Mouse (Mus musculus) thymus, adult 2 months (tissue): ENCODE results near the gene Snapc2.

Source experiments
- CTCF ChIP-seq: fragments of 200-500 bp; IDR thresholded peaks from 2 replicates; pipeline ENCODE4 v1.5.1; 2012; ENCODE audit warnings: mild to moderate bottlenecking, control low read depth, low read length, moderate library complexity, borderline replicate concordance; ENCODE audit not compliant: control insufficient read depth, poor library complexity, insufficient read depth; ENCODE audit errors: extremely low read depth
- POLR2A ChIP-seq: fragments of 200-500 bp; IDR thresholded peaks from 2 replicates; pipeline ENCODE4 v1.6.1; 2012; ENCODE audit warnings: mild to moderate bottlenecking, low read length, control low read depth, moderate library complexity; ENCODE audit not compliant: control insufficient read depth, poor library complexity, insufficient read depth; ENCODE audit errors: extremely low read depth

GRCm38 (mm10) chr8:4207016-4207350, 45.9 kb upstream of the Snapc2 start:
- TF ChIP-seq POLR2A (no peak), CTCF (no peak)
